In the genomic region with DNA sequence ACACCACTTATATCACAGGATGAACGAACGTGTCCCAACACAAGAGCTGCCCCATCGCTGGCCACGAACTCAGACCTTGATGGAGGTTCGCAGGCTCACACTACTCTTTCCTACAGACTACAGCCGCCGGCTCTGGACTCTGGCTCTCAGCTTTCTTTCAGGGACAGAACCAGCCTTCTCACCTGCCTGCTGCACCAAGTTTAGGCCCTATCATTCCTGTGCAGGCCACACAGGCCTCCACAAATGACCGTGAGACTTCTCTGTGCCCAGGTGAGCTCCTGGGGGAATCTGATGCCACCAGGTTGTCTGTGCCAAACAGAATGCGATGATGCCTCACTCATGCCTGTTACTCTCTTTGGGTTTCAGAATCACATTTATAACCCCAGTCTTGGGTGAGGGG, we compare ENCODE assay signal across 1 mouse cellular context.
TF ChIP-seq lines count a peak whose summit lies in the region.

No protein-coding gene starts in this region.

TF ChIP-seq in MEL, 35 proteins besides CTCF, POLR2A, EP300 and RAD21 (continued from another document):
- no peak for TF ChIP-seq UBTF (IDR thresholded peaks at IDR 0.05; ENCODE audit: borderline replicate concordance, insufficient read depth, low read depth, low read length)
TF ChIP-seq in MEL: peak in this region for 0.
